Mouse (Mus musculus) embryonic facial prominence, embryonic 15.5 days (tissue): Measurements from ENCODE around the gene Rgs12. TPM values are rescaled to one million over a fixed set of nuclear protein-coding genes. Genes with fewer than 3 reads are reported as not detected.

Source experiments
- ATAC-seq: fragments of 200-750 bp; cut with Nextera tagmentation; 2 replicates; pipeline ENCODE4 v1.8.0; 2017; ENCODE audit warnings: low read depth, moderate TSS enrichment; ENCODE audit not compliant: insufficient number of reproducible peaks, low FRiP score, low TSS enrichment
- H3K27ac ChIP-seq: fragments of 300-500 bp; sonication (generic); replicated peaks from 2 replicates; pipeline ENCODE4 v1.5.1; 2015; ENCODE audit warnings: mild to moderate bottlenecking, inconsistent platforms
- H3K27me3 ChIP-seq: fragments of 300-500 bp; sonication (generic); 2 replicates; pipeline ENCODE4 v1.6.1; 2015; ENCODE audit warnings: inconsistent platforms
- H3K36me3 ChIP-seq: fragments of 300-500 bp; sonication (generic); 2 replicates; pipeline ENCODE4 v1.6.1; 2015; ENCODE audit warnings: mild to moderate bottlenecking, inconsistent platforms
- H3K4me1 ChIP-seq: fragments of 300-500 bp; sonication (generic); 2 replicates; pipeline ENCODE4 v1.6.1; 2015; ENCODE audit warnings: inconsistent platforms
- H3K4me2 ChIP-seq: fragments of 300-500 bp; sonication (generic); replicated peaks from 2 replicates; pipeline ENCODE4 v1.6.1; 2015; ENCODE audit warnings: mild to moderate bottlenecking, inconsistent platforms
- H3K4me3 ChIP-seq: fragments of 300-500 bp; sonication (generic); replicated peaks from 2 replicates; pipeline ENCODE4 v1.5.1; 2015; ENCODE audit warnings: mild to moderate bottlenecking, inconsistent platforms
- H3K9ac ChIP-seq: fragments of 300-500 bp; sonication (generic); 2 replicates; pipeline ENCODE4 v1.6.1; 2015; ENCODE audit warnings: inconsistent platforms
- H3K9me3 ChIP-seq: fragments of 300-500 bp; sonication (generic); replicated peaks from 2 replicates; pipeline ENCODE4 v1.6.1; 2016; ENCODE audit warnings: inconsistent platforms
- WGBS: fragments of 180-500 bp; shearing (Covaris S2); methylation state at CpG from one replicate; pipeline ENCODE4 v1.1.7; 2015; 5-methylcytosine and 5-hydroxymethylcytosine counted together
- polyA plus RNA-seq: library from polyadenylated mRNA; unstranded; fragments of >200 nt; fragmentation: Nextera tagmentation; extraction: Ambion mirVana; gene quantifications from 2 replicates; pipeline ENCODE4 v1.2.1, GENCODE M21; 2015

Gene Rgs12
- polyA plus RNA-seq, 1 experiment from 2014 or later, result 42.3 TPM

DNA sequence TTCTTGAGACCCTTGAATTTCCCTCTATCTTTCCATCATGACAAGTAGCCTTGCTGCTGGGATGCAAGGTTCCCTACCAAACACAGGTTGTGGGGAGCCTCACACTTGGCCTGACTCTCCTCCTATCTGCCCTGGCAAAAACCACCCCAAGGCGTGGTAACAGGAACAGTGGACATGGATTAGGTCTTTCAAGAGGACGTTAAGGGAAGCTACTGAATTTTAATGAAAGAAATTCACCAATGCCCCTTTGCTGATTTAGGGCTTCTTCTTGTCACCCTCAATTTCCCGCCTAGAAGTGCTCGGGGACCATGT is 38.8 kb upstream of the Rgs12 start:
- Histone ChIP-seq H3K27ac (no peak overlapping the region), H3K36me3 (peaks cover 33% of the 10 kb centered on the region), H3K4me1 (peaks cover 6% of the 10 kb centered on the region; the same call in 1 of the 2 replicates), H3K4me2 (no peak overlapping the region), H3K4me3 (no peak overlapping the region), H3K27me3 (no peaks in the 10 kb centered on the region), H3K9ac (no peak overlapping the region), H3K9me3 (no peaks in the 10 kb centered on the region)
- WGBS, result 81% methylated on average over 4 of the region's 4 CpGs
- ATAC-seq, result no peak

DNA sequence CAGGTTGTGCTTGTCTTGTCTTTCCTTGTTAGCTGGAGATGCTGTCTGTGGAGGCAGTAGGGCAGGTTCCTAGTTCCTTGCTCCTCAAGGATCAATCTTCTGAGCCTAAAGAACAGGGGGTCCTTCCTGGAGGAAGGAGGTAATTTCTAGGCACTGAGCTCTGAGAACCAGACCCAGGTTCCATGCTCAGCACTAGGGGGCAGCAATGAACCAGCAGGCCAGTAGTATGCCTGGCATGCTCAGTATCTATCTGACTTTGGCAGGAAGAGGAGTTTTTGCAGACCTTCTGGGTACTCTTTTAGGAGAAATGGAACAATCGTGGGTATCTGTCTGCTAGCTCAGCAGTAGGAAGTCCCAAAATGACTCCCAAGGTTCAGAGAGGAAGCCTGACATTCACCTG is 33.4 kb upstream of the Rgs12 start:
- Histone ChIP-seq H3K9me3 (no peaks in the 10 kb centered on the region), H3K27ac (no peak overlapping the region), H3K27me3 (no peaks in the 10 kb centered on the region), H3K36me3 (0 out of 2 replicates have a peak, but pooled peaks cover 3% of the 10 kb centered on the region), H3K4me2 (no peak overlapping the region), H3K4me3 (no peak overlapping the region), H3K9ac (no peak overlapping the region), H3K4me1 (peaks cover 7% of the 10 kb centered on the region; the same call in 1 of the 2 replicates)
- WGBS, result 7% methylated on average over 1 of the region's 1 CpGs
- ATAC-seq, result no peak

DNA sequence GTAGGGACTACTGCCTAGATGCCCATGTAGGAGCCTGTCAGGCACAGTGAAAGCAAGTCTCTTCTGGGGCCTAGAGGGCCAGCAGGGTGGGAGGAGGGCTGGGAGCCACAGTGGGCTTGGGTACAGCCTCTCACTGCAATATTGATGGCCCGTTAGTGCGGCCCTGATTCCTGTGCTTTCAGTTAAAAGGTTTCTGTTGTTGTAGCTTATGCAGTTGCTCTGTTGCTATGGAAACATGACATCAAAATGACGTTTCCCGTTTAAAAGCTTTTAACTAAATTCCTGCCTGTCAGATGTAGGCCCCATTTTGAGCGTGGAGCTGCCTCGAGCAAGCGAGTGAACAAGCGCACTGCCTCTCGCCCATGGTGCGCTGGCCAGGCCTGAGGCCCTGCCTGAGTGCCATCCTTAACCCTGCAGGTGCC is 32.0 kb upstream of the Rgs12 start:
- Histone ChIP-seq H3K36me3 (0 out of 2 replicates have a peak, but pooled peaks cover 7% of the 10 kb centered on the region), H3K27me3 (no peaks in the 10 kb centered on the region), H3K4me1 (peaks cover 7% of the 10 kb centered on the region; the same call in 1 of the 2 replicates), H3K9me3 (no peaks in the 10 kb centered on the region), H3K27ac (no peak overlapping the region), H3K4me2 (no peak overlapping the region), H3K9ac (no peak overlapping the region), H3K4me3 (no peak overlapping the region)
- WGBS, result 54% methylated on average over 10 of the region's 10 CpGs
- ATAC-seq, result no peak

DNA sequence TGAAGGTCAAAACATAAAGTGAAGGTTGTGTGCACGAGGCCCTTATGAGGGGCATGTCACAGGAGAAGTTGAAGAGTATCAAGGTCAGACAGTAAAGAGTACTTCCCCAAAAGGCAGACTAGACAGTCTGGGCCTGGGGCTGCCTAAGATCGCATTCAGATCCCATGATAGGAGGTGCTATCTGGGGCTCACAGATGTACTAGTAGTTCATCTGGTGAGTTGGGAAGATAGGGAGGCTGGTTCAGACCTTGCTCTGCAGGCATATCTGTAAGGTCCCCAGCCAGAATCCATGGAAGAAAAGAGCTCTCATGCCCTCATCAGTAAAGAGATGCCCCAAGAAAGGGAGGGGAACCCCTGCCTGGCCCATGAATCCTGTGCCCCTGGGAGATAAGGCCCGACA is 30.5 kb upstream of the Rgs12 start:
- no peaks in the 10 kb centered on the region for H3K27me3 ChIP-seq

DNA sequence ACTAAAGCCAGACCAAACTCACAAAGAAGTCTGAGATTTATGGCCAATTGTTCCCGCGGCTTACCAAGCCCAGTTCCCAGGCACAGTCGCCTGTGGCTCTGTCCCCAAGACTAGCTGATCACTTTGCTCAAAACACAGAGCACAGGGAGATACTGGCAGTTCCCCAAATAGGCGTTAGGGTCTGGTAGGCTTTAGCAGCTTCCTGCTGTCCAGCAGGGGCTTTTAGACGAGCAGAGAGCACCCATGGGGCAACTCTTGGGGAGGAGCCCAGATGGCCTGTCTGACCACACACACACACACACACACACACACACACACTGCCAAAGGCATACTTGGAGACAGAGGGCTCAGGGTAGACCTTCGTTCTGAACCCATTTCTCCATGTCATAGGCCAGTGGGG is 26.7 kb upstream of the Rgs12 start:
- H3K9ac ChIP-seq, result no peak overlapping the region
- H3K27ac ChIP-seq, result no peak overlapping the region
- peaks cover 15% of the 10 kb centered on the region; the same call in 1 of the 2 replicates for H3K36me3 ChIP-seq
- H3K4me3 ChIP-seq, result no peak overlapping the region
- no peaks in the 10 kb centered on the region for H3K4me1 ChIP-seq
- no peaks in the 10 kb centered on the region for H3K27me3 ChIP-seq
- 67% methylated on average over 6 of the region's 6 CpGs for WGBS
- no peak for ATAC-seq
- H3K4me2 ChIP-seq, result no peak overlapping the region
- H3K9me3 ChIP-seq, result no peaks in the 10 kb centered on the region

More for the DNA sequence above, 30.5 kb upstream of the Rgs12 start:
- 89% methylated on average over 3 of the region's 3 CpGs for WGBS
- Histone ChIP-seq H3K4me1 (peaks cover 7% of the 10 kb centered on the region; the same call in 1 of the 2 replicates), H3K27ac (no peak overlapping the region), H3K36me3 (0 out of 2 replicates have a peak, but pooled peaks cover 7% of the 10 kb centered on the region), H3K4me2 (no peak overlapping the region), H3K9ac (no peak overlapping the region), H3K9me3 (no peaks in the 10 kb centered on the region), H3K4me3 (no peak overlapping the region)
- no peak for ATAC-seq

DNA sequence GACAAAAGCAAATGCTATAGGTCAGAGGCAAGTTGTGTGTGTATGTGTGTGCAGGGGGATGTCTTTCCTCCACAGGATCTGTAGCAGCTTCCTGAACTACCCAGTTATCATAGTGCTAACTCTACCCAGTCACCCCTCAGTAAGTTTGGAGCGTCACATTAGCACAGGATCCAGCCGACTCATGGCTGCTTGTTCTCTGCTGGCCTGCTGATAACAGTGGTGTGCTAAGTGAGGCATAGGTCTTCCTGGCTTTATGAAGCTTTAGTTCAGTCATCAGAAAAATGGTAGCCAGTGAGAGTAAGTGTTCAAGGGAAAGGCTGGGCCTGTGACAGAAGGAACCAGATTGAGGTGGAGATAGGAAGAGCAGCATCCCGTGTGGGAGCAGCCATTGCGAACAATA is 25.3 kb upstream of the Rgs12 start:
- no peak overlapping the region for H3K27ac ChIP-seq
- no peaks in the 10 kb centered on the region for H3K9me3 ChIP-seq
- H3K9ac ChIP-seq, result no peak overlapping the region
- no peaks in the 10 kb centered on the region for H3K27me3 ChIP-seq
- no peak for ATAC-seq
- no peaks in the 10 kb centered on the region for H3K4me1 ChIP-seq
- 93% methylated on average over 4 of the region's 4 CpGs for WGBS
- peaks cover 15% of the 10 kb centered on the region; the same call in 1 of the 2 replicates for H3K36me3 ChIP-seq
- no peak overlapping the region for H3K4me3 ChIP-seq
- H3K4me2 ChIP-seq, result no peak overlapping the region

DNA sequence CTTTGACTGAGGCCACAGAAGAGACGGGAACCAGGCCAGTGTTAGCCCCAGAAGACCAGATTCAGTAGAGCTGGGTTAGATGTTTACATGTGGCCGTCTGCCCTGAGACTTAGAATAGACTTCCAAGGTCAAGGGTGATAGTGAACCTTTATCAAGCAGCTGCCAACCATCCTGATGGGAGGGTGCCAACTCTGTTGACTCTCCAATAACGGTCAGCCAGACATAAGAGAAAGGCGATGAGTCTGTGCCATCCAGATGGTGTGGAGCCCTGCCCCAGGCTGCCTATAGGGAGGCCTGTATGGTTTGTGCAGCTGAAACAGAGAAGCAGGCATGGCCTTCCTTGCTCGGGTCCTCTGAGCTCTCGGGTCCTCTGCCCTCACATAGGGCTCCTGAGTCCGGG is 24.7 kb upstream of the Rgs12 start:
- Histone ChIP-seq H3K4me1 (no peaks in the 10 kb centered on the region), H3K9me3 (no peaks in the 10 kb centered on the region), H3K36me3 (peaks cover 15% of the 10 kb centered on the region; the same call in 1 of the 2 replicates), H3K27me3 (no peaks in the 10 kb centered on the region), H3K27ac (no peak overlapping the region), H3K9ac (no peak overlapping the region), H3K4me3 (no peak overlapping the region), H3K4me2 (no peak overlapping the region)
- ATAC-seq, result no peak
- WGBS, result 83% methylated on average over 7 of the region's 7 CpGs

DNA sequence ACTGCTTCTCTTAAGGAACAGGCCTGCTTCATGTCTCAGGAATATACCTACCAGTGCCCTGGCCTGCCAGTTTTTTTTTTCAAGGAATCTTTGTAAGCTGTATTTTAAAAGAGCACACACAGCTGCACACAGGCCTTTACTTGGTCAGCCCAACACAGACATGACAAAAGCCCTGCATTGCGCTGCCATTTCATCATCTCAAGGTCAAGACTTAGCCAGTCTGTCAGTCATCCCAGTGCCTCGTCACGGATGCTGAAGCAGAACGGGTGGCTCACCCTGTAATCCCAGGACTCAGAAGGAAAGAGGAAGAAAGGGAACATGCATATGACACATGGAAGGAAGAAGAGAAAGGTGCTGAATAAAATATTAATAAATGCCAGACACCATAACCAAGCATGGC is 21.6 kb upstream of the Rgs12 start:
- WGBS, result 85% methylated on average over 4 of the region's 4 CpGs
- Histone ChIP-seq H3K4me1 (peaks cover 16% of the 10 kb centered on the region; the same call in 1 of the 2 replicates), H3K4me2 (no peak overlapping the region), H3K27me3 (no peaks in the 10 kb centered on the region), H3K9ac (no peak overlapping the region), H3K9me3 (no peaks in the 10 kb centered on the region), H3K36me3 (peaks cover 9% of the 10 kb centered on the region; the same call in 1 of the 2 replicates), H3K4me3 (no peak overlapping the region), H3K27ac (no peak overlapping the region)
- no peak for ATAC-seq

DNA sequence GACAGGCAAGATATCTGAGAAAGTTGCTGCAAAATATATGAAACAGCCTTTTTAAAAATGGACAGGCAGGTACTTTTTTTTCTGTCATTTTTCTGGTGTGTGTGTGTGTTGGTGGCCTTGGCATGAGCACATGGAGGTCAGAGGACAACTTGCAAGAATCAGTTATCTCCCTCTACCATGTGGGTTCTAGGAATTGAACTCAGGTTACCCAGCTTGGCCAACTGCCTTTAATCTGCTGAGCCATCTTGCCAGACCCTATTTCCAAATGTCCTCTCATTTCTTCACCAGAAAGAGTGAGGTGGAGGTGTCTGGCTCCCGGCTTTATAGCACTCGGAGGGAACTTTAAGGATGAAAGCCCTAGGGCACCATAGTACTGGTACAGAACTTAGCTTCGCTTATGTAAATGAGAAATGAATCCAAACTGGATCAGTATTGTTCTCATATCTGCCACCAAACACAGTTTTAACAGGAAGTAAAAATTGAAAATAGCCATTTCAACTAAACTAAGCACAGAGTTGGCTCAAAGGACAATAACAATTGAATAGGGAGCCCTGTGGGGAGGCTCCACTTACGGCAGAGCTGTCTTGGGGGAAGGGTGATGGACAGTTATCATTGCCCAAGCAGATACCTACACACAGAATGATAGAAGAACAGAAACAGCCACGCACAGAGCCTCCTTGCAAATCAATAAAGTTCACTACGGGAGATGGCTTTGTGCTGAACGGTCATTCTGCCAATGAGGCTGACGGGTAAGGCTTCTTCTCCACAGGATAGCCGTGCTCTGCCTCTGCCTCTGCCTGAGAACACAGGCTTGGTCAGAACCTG is 18.9 kb upstream of the Rgs12 start:
- Histone ChIP-seq H3K4me2 (no peak overlapping the region), H3K27ac (no peak overlapping the region), H3K9me3 (no peaks in the 10 kb centered on the region), H3K4me3 (no peak overlapping the region), H3K27me3 (no peaks in the 10 kb centered on the region), H3K36me3 (0 out of 2 replicates have a peak, but pooled peaks cover 6% of the 10 kb centered on the region), H3K9ac (no peak overlapping the region), H3K4me1 (peaks cover 16% of the 10 kb centered on the region; the same call in 1 of the 2 replicates)
- ATAC-seq, result no peak
- 78% methylated on average over 9 of the region's 9 CpGs for WGBS

DNA sequence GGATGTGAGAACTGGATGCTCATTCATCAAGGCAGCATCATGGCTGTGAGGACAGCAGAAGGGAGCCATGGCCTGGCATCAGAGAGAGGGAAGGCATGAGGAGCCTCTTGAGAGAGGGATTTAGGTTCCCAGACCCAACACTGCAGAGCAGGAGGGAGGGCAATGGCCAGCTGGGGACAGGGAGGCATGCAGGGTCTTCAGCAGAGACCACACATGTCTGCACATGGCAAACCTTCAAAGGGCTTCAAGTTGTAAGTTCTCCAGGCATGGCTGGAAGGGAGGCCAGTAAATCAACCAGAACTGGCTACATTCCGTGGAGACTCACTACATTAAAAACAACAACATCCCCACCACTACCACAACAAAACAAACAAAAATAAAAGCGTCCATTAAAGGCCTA is 18.2 kb upstream of the Rgs12 start:
- Histone ChIP-seq H3K9me3 (no peaks in the 10 kb centered on the region), H3K4me3 (no peak overlapping the region), H3K4me2 (no peak overlapping the region), H3K27me3 (no peaks in the 10 kb centered on the region), H3K4me1 (peaks cover 16% of the 10 kb centered on the region; the same call in 1 of the 2 replicates), H3K9ac (no peak overlapping the region), H3K36me3 (0 out of 2 replicates have a peak, but pooled peaks cover under 1% of the 10 kb centered on the region), H3K27ac (peak overlapping the region; percentile 60; the same call in 1 of the 2 replicates)
- ATAC-seq, result no peak
- WGBS, result 46% methylated on average over 2 of the region's 2 CpGs

DNA sequence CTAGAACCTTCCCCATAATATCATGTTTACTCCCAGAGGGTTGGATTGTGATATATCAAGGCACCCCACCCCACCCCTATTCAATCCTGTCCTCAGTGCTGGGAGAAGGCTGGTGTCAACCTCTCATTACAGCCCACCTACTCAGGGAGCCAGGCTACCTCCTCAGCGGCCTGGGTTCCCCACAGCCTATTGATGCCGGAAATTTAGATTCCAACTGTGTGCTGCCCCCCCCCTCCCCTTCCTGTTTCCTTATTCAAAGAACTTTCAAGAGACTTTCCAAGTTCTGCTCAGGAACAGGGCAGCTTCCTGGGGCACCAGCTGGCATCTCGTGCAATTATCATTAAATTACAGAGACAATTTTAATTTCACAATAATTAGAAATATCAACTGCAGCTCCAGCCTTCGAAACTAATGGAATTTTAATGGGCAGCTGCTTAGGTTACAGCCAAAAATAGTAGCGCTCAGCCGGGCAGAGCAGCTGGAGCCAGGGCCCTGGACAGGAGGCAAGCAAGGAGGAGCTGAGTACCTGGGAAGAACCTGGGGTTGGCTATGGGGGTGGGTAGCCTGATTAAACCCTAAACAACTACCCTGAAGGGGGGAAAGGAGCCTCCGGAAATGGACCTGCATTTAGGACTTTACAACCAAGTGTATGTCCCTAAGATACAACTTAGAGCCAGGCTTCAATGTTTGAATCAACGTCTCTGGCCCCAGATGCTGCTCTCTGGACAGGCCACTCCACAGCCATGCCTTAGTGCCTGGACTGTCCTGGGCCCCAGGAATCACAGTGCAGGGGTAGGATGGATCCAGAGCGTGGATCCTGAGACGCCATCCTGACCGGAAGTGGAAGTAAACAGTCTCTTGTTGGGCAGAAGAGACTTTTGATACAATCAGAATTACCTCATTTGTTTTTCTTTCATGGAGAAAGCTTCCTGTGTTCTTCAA is 17.5 kb upstream of the Rgs12 start:
- Histone ChIP-seq H3K27ac (peak overlapping the region; percentile 60), H3K27me3 (no peaks in the 10 kb centered on the region), H3K4me1 (peaks cover 16% of the 10 kb centered on the region; the same call in 1 of the 2 replicates), H3K9me3 (no peaks in the 10 kb centered on the region), H3K4me3 (no peak overlapping the region), H3K4me2 (no peak overlapping the region), H3K36me3 (no peaks in the 10 kb centered on the region), H3K9ac (no peak overlapping the region)
- 42% methylated on average over 11 of the region's 11 CpGs for WGBS
- ATAC-seq, result 0 out of 2 replicates have a peak, but pooled peaks have one; percentile 48
